Comparison of ENCODE assay signal across 9 mouse cellular contexts in genomic region chr12:15800914-15801570, GRCm38 (mm10). TPM values are rescaled to one million over a fixed set of nuclear protein-coding genes. Genes with fewer than 3 reads are reported as not detected.
DNase-seq lines count a peak whose midpoint lies in the region; ATAC-seq and TF ChIP-seq lines count a peak whose summit lies in the region.
"Had no signal": no experiment of that assay in that cellular context is flagged by ENCODE, and none has a peak within 500 bp of the region (broad histone marks: within the 10 kb centered on the region; RNA-seq: fewer than 3 reads in every experiment).

No protein-coding gene starts in this region.

- H3K27ac ChIP-seq in liver, adult 2 months (replicated peaks; ENCODE audit: insufficient read depth, low read depth, low read length): peak overlapping the region; percentile 18; the same call in 1 of the 2 replicates
- H3K27ac ChIP-seq in brown adipose tissue, adult 24 weeks (replicated peaks; ENCODE audit: low read depth, low read length): peak overlapping the region; percentile 67
- H3K27ac ChIP-seq in heart, embryonic 11.5 days (ENCODE audit: low read depth, low read length): no peak overlapping the region; the same call in 1 of the 2 replicates
- H3K27ac ChIP-seq: liver, embryonic 13.5 days had no signal

- no peak overlapping the region for H3K4me3 ChIP-seq in liver, adult 2 months (ENCODE audit: insufficient read depth, low read depth, low read length)
- no peak overlapping the region for H3K4me3 ChIP-seq in brown adipose tissue, adult 24 weeks (ENCODE audit: insufficient read depth, low read depth, low read length)
- no peak overlapping the region for H3K4me3 ChIP-seq in heart, embryonic 11.5 days (ENCODE audit: low read depth, low read length)
- H3K4me3 ChIP-seq: liver, embryonic 13.5 days had no signal

- WGBS in liver, adult 2 months: 78% methylated on average over 9 of the region's 9 CpGs
- 60% methylated on average over 9 of the region's 9 CpGs for WGBS in heart, embryonic 11.5 days (ENCODE audit: insufficient replicate concordance)

- ATAC-seq in heart, embryonic 11.5 days (replicated peaks; ENCODE audit: insufficient number of reproducible peaks, low FRiP score, low TSS enrichment): 0 out of 2 replicates have a peak, but pooled peaks have one; percentile 17
- no peak for ATAC-seq in granulocyte monocyte progenitor cell, adult 5-6 weeks (replicated peaks; ENCODE audit: poor library complexity, severe bottlenecking)

- H3K4me2 ChIP-seq in heart, embryonic 11.5 days: no peak overlapping the region
- H3K4me2 ChIP-seq: liver, embryonic 13.5 days had no signal

- TF ChIP-seq POLR2A in liver, adult 2 months (IDR thresholded peaks at IDR 0.05; ENCODE audit: extremely low read depth, insufficient read depth, low read length): no peak

- no peaks in the 10 kb centered on the region for H3K36me3 ChIP-seq in liver, adult 2 months (ENCODE audit: control insufficient read depth, insufficient read depth, low read length)
- H3K36me3 ChIP-seq in heart, embryonic 11.5 days (ENCODE audit: control insufficient read depth, insufficient read depth, low read length): peaks cover 13% of the 10 kb centered on the region; the same call in 1 of the 2 replicates
- H3K36me3 ChIP-seq: liver, embryonic 13.5 days had no signal

- H3K9me3 ChIP-seq in heart, embryonic 11.5 days (replicated peaks; ENCODE audit: control insufficient read depth, low read length): no peaks in the 10 kb centered on the region
- H3K9me3 ChIP-seq: liver, embryonic 13.5 days had no signal

- no peak for TF ChIP-seq CTCF in liver, adult 2 months (IDR thresholded peaks at IDR 0.05; ENCODE audit: low read depth, low read length)

- no peak for DNase-seq in liver, adult 2 months (ENCODE audit: extremely low read depth, low read depth, low spot score)
- DNase-seq in liver: no peak
- peak; percentile 57 for DNase-seq in kidney, postnatal 10 days
- no peak for DNase-seq in urinary bladder, postnatal 4 days (ENCODE audit: low spot score in 2 of 2)
- DNase-seq in ovary, adult 18-20 months (ENCODE audit: low spot score): no peak
- DNase-seq: liver, embryonic 13.5 days had no signal

- no peak overlapping the region for H3K9ac ChIP-seq in liver, adult 2 months (ENCODE audit: low read depth, low read length)
- H3K9ac ChIP-seq in heart, embryonic 11.5 days (ENCODE audit: low read depth, low read length): no peak overlapping the region
- H3K9ac ChIP-seq: liver, embryonic 13.5 days had no signal

- peaks cover 7% of the 10 kb centered on the region; the same call in 1 of the 2 replicates for H3K4me1 ChIP-seq in liver, adult 2 months (ENCODE audit: control insufficient read depth, insufficient read depth, low read length)
- H3K4me1 ChIP-seq in brown adipose tissue, adult 24 weeks (ENCODE audit: control insufficient read depth, insufficient read depth, insufficient read length, low read length): peaks cover 49% of the 10 kb centered on the region
- peaks cover 31% of the 10 kb centered on the region for H3K4me1 ChIP-seq in heart, embryonic 11.5 days (ENCODE audit: control insufficient read depth, insufficient read depth, low read length)

- H3K27me3 ChIP-seq in liver, adult 2 months (ENCODE audit: control insufficient read depth, insufficient read depth, low read length): no peaks in the 10 kb centered on the region
- H3K27me3 ChIP-seq in heart, embryonic 11.5 days (ENCODE audit: control insufficient read depth, insufficient read depth, low read length): no peaks in the 10 kb centered on the region
- H3K27me3 ChIP-seq: liver, embryonic 13.5 days had no signal

- no peaks in the 10 kb centered on the region for H3K79me2 ChIP-seq in liver, adult 2 months (ENCODE audit: control insufficient read depth, insufficient read depth, low read length)

RNA-seq across cellular contexts. Expression of gene Trib2, which starts 15.7 kb away (rescaled TPM):
- 2.2 and 2.3 TPM in 2 replicates for total RNA-seq in liver, adult 2 months (2014; rRNA removed)
- 0.81 and 1.0 TPM in 2 replicates for polyA plus RNA-seq in liver, adult 2 months (2012; rRNA removed)
- 2.9 and 6.3 TPM in 2 replicates for polyA plus RNA-seq in brown adipose tissue, adult 24 weeks (2012; ENCODE audit: insufficient read depth, insufficient read length, missing spikeins)
- polyA plus RNA-seq in heart, embryonic 11.5 days (2014; fragmentation: Nextera tagmentation; extraction: Ambion mirVana): 45.4 and 53.5 TPM in 2 replicates
- total RNA-seq in granulocyte monocyte progenitor cell, adult 5-6 weeks (2014; fragmentation: Nextera tagmentation): 0.47 and 1.5 TPM in 2 replicates
- 0.05 and 0.09 TPM in 2 replicates for total RNA-seq in granulocyte monocyte progenitor cell, adult 5-6 weeks (2017)
